Mouse (Mus musculus) liver, embryonic 14.5 days (tissue): Measurements from ENCODE around the gene Abhd2.

Experiments
- CTCF ChIP-seq: IDR thresholded peaks from 2 replicates; pipeline ENCODE4 v1.5.1; 2016; ENCODE audit warnings: antibody characterized with exemption, low read depth, control low read depth
- EP300 ChIP-seq: IDR thresholded peaks from 2 replicates; pipeline ENCODE4 v1.6.1; 2016; ENCODE audit warnings: antibody characterized with exemption, low read depth

DNA sequence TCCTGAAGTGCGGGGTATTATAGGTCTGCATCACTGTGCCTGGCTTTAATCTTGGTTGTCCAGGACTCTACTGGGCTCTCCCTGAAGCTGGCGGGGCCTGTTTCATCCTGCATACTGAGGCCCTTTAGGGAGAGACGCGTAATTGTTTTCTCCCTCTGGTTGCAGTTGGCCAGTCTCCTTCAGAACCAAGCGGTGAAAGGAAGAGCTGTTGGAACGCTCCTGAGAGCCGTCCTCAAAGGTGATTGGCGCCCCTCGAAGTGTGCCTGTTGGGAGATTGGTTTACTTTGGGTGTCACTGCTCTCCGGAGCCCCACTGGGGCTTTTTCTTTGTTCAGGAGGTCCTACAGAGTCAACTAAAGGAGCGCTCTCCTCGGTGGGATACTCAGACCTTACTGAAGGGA is 126.0 kb downstream of the Abhd2 start:
- TF ChIP-seq CTCF, result no peak
- TF ChIP-seq EP300, result no peak
